Mouse (Mus musculus): ENCODE data around the gene Cul3.

GRCm38 (mm10) chr1:80335118-80335517 is 5.2 kb downstream of the Cul3 start:
- TF ChIP-seq CTCF (IDR thresholded peaks at IDR 0.05; ENCODE audit: low read depth) = no peak
- no peak for TF ChIP-seq EP300 (IDR thresholded peaks at IDR 0.05; ENCODE audit: low read depth)

Measured in liver, postnatal 0 days (tissue).